Mouse (Mus musculus): ENCODE measurements around the gene Pigv.

Gene Pigv

GRCm38 (mm10) chr4:133613867-133614266 is 58.6 kb downstream of the Pigv start:
- no peak for DNase-seq (ENCODE audit: low spot score)

- DNase-seq (ENCODE audit: low spot score), result no peak
Measured at GRCm38 (mm10) chr4:133613026-133613425, 59.4 kb downstream of the Pigv start.

- no peak for DNase-seq (ENCODE audit: low spot score)
Measured at GRCm38 (mm10) chr4:133612416-133612815, 60.0 kb downstream of the Pigv start.

GRCm38 (mm10) chr4:133611815-133612214 is 60.6 kb downstream of the Pigv start:
- DNase-seq (ENCODE audit: low spot score), result no peak
